Mouse (Mus musculus): ENCODE data around the gene Fam98c.

DNA sequence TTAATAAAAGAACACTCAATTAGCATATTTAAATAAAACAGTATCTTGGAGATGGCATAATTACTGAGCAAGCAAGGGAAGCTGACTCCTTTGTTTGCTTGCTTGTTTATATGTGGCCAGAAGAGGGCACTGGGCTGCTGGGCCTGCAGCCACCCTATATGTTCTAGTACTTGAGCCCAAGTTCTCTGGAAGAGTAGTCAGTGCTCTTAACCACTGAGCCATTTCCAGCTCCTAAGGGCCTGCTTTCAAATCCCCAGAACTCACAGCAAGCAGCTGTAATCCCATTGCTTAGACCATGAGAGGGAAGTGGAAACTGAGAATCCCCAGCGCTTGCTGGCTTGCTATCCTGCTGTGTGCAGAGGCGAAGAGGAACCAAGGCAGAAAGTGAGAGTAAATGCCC, 27.3 kb downstream of the Fam98c start:
- TF ChIP-seq FOSL1 (IDR thresholded peaks at IDR 0.05; ENCODE audit: insufficient read depth, low read length, poor library complexity, severe bottlenecking): no peak
- no peak for TF ChIP-seq CEBPB (IDR thresholded peaks at IDR 0.05; ENCODE audit: low read depth)
- TF ChIP-seq CTCF (IDR thresholded peaks at IDR 0.05; ENCODE audit: control insufficient read depth, insufficient read depth, insufficient read length): no peak
- TF ChIP-seq MYOD1 (IDR thresholded peaks at IDR 0.05; ENCODE audit: control insufficient read depth, insufficient read length, low read depth): no peak
- no peak for TF ChIP-seq USF1 (IDR thresholded peaks at IDR 0.05; ENCODE audit: low read depth)
- no peak for TF ChIP-seq MYOG (IDR thresholded peaks at IDR 0.05; ENCODE audit: control insufficient read depth, extremely low read depth, insufficient read length)
